Mouse (Mus musculus) hindlimb bud, embryonic 11.5 days (tissue): Measurements from ENCODE around the gene Zfp385c.
"Not testable (repeated sequence)": the region's sequence is repeated elsewhere in the genome, so short reads cannot be mapped to it uniquely, and the experiment has no call there.

Experiments used
- DNase-seq: peaks from one replicate; pipeline ENCODE4 v3.0.0-alpha.2; 2012; ENCODE audit warnings: low read depth, low spot score; ENCODE audit errors: extremely low spot score

The Zfp385c gene

DNA sequence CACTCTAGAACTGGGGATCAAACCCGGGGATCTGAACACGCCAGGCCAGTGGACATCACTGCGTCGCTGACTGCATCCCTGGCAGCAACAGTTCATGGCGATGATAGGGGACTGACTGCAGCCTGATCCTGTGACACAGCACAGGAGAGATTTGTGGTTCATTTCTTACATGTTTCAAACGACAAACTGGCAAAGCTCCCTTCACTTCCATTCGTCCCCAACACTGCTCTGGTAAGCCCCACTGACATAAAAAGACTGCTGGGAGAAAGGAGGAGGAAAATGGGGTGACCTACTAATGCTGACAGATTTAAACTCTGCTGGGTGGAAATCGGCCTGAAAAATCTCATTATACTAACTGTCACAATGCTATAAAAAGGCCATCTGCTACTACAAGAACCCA, 88.4 kb downstream of the Zfp385c start:
- DNase-seq, result no peak

DNA sequence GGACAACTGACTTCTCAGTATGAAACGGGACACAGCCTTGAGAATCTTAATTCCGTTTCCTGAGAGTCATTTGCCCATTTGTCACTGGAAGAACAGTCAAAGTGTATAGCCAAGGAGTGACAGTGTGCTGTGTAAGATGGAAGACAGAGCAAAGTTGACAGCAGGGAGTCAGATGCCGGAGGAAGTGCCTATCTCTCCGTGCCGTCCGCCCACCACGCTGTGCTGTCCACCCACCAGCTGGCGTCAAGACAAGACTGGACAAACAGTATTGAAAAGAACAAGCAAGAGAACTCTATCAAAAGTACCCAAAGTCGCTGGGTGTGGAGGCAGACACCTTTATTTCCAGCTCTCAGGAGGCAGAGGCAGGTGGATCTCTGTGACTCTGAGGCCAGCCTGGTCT, 89.1 kb downstream of the Zfp385c start:
- no peak for DNase-seq

DNA sequence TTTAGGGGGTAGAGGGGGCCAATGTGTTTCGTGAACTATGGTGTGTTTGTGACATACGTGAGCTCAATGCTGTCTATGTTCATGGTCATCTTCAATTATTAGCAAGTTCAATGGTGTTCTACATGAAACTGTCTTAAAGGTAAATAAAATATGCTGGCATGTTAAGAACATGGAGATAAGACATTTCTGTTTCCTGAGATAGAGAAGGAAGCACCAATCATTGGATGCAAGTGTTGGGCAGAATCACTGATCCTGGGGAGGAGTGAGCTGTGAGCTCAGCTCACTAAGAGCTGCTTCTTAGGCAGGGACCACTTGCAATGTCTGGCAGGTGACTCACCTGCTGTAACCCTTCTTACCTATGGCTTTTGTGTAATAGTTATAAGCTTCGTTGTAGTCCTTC, 90.9 kb downstream of the Zfp385c start:
- no peak for DNase-seq

DNA sequence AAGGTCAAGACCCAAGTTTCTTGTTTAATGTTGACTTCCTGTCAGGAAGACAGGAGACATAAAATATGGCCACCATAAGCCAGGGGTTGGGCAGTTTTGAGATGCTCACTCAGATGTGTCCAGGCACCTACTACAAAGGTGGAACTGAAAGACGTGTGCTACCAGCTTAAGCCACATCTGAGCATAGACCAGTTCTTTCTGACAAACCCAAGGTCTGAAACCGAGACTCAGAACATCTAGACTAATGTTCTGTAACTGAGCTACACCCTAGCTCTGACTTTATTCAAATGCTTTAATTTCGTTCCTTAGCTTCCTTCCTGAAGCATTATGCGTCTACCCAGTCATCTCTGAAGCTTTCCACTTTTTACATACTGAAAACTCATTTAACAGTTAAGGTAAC, 94.2 kb downstream of the Zfp385c start:
- DNase-seq, result no peak

DNA sequence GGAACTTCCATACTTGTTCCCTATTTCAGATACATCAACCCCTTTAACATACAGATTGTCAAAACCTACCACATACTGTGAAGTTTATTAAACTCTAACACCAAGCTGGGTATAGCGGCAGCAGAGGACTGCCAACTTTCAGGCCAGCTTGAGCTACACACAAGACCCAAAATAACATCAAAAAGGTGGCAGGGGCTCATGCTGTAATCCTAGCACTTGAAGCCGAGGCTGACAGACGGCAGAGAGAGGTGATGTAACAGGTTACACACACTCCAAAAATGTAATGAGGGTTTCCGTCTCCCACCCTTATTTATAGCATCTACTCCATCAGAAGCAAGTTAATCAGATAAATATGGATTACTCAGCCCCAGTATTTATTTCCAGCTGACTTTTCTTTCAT, 96.7 kb downstream of the Zfp385c start:
- no peak for DNase-seq

DNA sequence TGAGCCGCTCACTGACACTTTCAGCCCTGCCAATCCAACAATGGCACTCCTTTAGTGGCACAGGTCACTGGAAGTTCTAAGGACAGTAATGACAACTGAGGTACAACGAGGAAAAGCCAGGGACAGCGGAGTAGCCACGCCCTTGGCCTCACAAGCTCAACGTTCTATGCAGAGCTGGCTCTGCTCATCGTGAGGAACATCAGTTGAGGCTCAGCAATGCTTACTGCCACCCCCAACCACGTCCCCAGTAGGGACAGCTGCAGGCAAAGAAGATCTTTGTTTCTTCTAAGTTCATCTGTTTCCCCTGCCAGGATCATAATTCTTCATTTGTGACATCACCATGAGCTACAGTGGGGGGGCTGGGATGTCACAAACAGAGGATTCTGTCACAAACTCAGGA, 97.6 kb downstream of the Zfp385c start:
- no peak for DNase-seq

DNA sequence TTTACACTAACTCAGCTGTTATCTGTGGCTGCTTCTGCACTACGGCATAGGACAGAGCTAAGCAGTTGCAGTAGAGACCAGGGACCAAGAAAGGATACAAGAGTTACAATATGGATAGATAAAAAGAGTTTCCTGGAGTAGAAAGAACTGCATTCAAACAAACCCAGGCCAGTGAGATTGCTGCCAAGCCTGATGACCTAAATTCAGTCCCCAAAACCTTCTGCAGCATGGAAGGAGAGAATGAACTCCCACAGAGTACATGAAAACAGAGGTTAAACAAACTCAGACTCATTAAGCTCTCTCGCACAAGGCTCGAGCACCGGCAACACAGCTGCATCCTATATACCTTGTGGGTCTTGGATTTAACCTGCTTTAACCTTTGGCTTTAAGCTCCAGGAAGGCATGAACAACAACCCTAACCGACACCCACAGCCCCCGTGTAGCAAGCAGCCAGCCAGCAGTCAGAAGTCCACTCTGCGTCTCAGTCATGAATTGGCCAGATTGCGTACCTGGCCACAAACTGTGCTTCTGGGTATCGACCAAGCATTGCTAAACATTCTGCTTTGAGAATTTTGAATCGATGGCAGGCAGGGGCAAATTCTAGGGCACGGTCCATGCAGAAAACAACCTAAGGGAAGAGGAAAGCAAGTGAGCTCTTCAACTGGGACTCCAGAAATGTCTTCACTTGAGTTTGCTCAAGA, 99.8 kb downstream of the Zfp385c start:
- no peak for DNase-seq

DNA sequence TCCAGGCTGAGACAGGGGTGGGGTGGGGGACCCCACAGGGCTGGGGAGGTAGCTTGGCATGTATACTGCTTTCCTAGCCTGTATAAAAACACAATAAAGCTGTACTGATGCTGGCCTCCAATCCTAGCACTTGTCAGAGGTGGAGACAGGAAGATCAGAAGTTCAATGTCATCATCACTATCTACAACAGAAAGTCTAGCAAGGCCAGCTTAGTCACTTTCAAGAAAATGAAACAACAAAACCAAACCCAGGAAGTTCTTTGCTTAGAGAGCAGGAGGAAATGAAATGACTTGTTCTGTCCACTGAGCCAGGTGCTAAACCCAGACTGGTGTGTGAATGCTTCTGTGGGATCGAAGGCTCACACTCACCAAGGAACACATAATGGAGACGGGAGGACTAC, 103.8 kb downstream of the Zfp385c start:
- no peak for DNase-seq

DNA sequence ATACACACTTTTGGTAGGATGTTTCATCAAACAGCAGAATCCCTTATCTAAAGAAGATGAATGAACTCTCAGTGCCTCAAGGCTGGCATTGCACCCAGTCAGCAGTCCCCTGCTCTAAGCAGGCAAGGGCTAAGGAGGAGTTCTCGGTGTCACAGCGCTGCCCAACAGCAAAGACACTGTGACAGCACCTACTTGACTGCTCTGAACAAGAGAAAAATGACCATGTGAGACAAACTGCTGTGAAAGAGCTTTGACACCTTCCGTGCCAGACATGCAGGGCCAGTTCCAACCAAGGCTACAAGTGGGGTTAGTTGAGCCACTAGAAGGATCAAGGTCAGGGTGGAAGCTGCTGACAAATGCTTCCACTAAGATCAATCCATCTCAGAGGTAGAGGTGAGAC, 107.1 kb downstream of the Zfp385c start:
- no peak for DNase-seq

DNA sequence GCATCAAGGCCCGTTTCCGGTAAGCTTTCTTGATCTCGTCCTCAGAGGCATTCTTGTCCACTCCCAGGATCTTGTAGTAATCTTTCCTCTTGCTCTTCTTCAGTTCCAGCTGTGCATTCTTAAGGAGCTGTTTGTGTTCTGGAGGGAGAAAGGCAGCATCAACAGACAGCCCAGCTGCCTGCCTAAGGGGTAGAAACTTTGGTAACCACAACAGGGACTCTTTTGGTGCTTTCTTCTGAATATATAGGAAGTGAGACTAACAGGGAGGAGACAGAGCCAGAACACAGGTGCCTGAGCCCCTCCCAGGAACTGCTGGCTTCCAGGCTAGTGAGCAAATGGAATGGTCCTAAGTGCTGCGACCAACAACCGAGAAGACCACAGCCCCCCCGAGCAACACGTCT, 107.7 kb downstream of the Zfp385c start:
- DNase-seq, result no peak

DNA sequence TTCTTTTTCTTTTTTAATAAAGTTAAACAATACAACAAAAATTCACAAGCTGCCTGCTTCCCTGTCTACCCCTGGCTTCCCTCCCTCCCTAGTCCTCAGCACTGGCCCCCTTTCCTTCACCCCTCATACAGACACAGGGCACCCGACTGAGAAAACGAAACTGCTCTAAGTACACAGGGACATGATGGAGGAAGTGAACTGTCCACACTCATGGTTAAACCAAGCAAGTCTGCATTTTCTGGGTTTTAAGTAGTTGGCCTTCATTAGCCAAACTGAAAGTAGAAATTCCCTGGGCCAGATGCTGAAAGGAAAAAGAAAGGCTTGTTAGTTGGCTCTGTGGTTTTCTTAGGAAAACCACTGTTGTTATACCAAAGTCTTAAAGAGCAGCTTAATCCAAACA, 109.4 kb downstream of the Zfp385c start:
- DNase-seq, result no peak

DNA sequence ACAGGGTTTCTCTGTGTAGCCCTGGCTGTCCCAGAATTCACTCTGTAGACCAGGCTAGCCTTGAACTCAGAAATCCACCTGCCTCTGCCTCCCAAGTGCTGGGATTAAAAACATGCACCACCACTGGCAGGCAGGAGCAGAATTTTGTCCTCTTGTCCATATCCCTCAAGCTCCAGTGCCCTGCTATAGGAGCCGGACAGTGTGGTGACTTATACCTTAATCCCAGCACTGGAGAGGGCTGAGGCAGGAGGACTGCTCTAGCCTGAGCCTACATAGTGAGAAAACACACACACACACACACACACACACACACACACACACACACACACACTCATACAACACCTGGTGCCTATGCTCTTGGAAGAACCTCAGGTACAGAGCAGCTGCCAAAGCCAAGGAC, 109.8 kb downstream of the Zfp385c start:
- not testable (repeated sequence) for DNase-seq

DNA sequence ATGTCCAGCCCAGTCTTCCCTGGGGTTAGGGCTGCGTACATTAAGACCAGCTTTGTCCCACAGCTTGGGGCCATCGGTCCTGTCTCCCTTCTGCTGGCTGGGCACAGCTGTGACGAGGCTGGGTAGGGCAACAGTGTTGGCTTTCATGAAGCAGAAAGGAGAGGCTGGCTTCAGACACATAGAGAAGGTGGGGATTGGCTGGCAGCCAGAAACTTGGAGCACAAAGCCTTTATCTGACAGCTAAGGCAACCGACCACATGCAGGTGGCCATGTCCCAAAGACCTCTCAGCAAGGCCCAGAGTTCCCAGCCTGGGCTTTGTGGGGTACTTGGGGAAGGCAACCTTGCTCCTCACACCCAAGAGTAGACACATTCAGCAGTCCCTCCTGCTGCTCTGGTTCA, 110.5 kb downstream of the Zfp385c start:
- DNase-seq, result no peak

DNA sequence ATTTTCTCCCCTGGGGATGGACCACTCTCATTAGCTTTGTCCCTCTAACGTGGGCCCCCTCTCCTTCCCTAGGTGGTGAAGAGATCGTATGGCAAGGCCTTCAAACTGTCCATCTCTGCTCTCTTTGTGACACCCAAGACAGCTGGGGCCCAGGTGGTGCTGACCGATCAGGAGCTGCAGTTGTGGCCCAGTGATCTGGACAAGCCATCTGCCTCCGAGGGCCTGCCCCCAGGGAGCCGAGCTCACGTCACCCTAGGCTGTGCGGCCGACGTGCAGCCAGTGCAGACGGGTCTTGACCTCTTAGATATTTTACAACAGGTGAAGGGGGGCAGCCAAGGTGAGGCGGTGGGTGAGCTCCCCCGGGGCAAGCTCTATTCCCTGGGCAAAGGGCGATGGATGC, 112.0 kb downstream of the Zfp385c start:
- no peak for DNase-seq

DNA sequence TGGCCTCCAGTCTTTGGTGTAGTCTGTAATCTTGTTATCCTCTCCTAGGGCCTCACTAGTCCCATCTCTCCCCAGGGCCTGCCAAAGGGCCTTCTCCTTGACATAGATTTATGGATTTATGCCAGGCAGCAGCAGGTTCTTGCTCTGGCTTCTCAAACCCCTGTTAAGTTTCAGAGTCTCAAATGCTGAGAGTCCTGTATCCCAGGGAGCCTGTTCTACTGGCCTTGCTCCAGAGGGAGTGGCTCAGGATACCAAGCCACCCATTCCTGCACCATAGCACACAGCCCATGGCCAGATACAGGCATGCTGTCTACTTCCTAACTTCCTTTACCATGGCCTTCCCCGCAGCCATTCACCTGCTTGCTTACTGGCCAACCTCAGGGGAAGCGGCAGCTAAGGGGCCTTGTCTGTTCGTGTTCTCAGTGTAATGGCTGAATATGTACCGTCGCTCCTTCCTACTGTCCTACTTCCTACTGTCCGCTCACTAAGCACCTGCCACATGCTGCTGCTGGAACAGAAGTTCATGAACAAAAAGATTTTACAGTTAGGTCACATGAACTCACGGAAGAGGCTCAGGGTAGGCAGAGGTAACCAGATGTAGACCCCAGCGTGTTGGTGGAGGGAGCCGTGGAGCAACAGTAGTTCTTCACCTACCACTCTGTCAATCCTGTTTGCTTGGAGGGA, 113.0 kb downstream of the Zfp385c start:
- DNase-seq, result no peak

DNA sequence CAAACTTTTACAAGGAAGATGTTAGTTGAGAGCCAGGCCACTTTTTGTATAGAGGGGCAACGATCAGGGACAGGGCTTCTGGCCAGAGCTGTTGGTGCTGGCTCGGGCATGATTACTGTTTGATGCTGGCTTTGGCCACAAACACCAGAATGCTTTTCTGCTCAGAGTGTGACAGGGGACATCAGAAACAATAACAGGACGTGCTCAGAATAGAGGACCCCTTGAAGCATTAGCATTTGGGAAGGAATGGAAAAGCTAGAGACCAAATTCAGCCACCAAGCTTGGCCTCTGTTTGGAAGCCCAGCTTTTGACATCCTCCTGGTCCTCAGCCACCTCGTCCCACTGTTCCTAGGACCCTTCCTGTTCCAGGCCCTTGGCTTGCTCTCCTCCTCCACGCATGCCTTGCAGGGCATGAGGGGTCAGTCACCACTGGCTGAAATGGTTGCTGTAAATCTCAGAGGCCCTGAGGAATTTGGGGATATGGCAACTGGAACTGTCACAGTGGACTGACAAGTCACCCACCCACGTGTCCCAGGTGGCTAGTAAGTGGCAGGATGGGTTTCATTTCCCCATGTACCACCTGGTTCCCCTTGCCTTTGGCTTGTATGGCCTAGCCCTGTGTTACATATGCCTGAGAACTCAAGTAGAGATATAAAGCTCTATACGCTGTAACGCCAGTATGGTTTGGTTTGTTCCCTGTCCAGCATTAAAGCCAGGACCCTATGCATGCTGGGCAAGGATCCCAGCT, 114.2 kb downstream of the Zfp385c start:
- no peak for DNase-seq
